Comparison of ENCODE assay signal across 17 mouse cellular contexts in the genomic region with DNA sequence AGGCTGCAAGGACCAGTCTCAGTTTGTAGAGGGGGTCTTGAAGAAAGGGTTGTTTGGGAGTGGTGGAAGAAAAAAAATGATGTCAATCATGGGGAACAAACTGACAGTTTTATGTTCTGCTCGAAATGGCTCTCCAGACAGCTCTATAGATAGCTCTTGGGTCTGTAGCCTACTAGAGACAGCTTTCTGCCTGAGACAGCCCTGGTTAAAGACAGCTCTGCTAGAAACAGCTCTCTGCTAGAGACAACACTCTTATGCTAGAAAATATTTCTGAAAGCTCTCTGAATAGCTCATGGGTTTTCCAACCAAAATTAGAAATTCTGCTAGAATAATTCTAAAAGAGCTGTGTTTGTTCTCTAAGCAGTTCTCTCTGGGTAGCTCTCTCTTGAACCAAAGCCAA.
A peak's percentile ranks its signal among the peaks of the same experiment; 100 is the strongest.
DNase-seq lines count a peak whose midpoint lies in the region; ATAC-seq lines count a peak whose summit lies in the region.
"Had no signal": no experiment of that assay in that cellular context is flagged by ENCODE, and none has a peak within 500 bp of the region (broad histone marks: within the 10 kb centered on the region; RNA-seq: fewer than 3 reads in every experiment).

No protein-coding gene starts in this region.

- peak; percentile 99 for ATAC-seq in frontal cortex, adult (ENCODE audit: low TSS enrichment)
- ATAC-seq: forebrain, embryonic 14.5 days; forebrain, embryonic 16.5 days had no signal

- DNase-seq in frontal cortex, postnatal 14 days (ENCODE audit: low spot score in 2 of 2) = no peak
- peak; percentile 11 for DNase-seq in left cerebral cortex, adult 11 months (ENCODE audit: low spot score)
- DNase-seq in left cerebral cortex, postnatal 36 days (ENCODE audit: low spot score in 2 of 2) = no peak
- DNase-seq in brain, adult 2 months (ENCODE audit: low read depth, low spot score) = peak; percentile 40
- peak; percentile 35 for DNase-seq in telencephalon, adult 2 months (ENCODE audit: low read depth, low spot score)
- no peak for DNase-seq in layer of hippocampus, adult 9-10 months (ENCODE audit: low spot score)
- DNase-seq: adrenal gland, adult 2 months; adrenal gland, postnatal 10 days; adrenal gland, postnatal 25 days; cerebellum, adult 11-12 months; cerebellum, adult 2 months; cerebellum, adult 9-10 months; cerebellum, postnatal 10 days; cerebellum, postnatal 25 days had no signal

- intact Hi-C loops in left cerebral cortex, postnatal 36 days (cut with DNase I) = no loop called here

Comparison
In these comparisons a context has a peak if more than half of its experiments do, and no peak if none do; other contexts are left out.
1. DNase-seq: peak in left cerebral cortex, adult 11 months (single experiment), brain, adult 2 months (single experiment) and telencephalon, adult 2 months (single experiment); none in frontal cortex, postnatal 14 days (0 of 2), left cerebral cortex, postnatal 36 days (0 of 2) and layer of hippocampus, adult 9-10 months (single experiment).